Mouse (Mus musculus) adrenal gland, adult 2 months (tissue): Measurements from ENCODE around the gene Abl2. TPM values are rescaled to one million over a fixed set of nuclear protein-coding genes. Genes with fewer than 3 reads are reported as not detected.
A peak's percentile ranks its signal among the peaks of the same experiment; 100 is the strongest.

Experiments used
- DNase-seq: peaks from one replicate; pipeline ENCODE4 v3.0.0; 2021
- polyA plus RNA-seq: library from polyadenylated mRNA; depleted of rRNA; stranded (reverse); fragments of >200 nt; gene quantifications from 2 replicates; pipeline ENCODE4 v1.2.3, GENCODE M21; 2012; rRNA removed
- total RNA-seq, 2 experiments: library from RNA; stranded (reverse); gene quantifications; 2 replicates each; pipeline ENCODE4 v1.2.3; 2021

The Abl2 gene
- total and polyA plus RNA-seq, 3 experiments, result 6.1 to 22.1 (median 19.6) TPM

DNA sequence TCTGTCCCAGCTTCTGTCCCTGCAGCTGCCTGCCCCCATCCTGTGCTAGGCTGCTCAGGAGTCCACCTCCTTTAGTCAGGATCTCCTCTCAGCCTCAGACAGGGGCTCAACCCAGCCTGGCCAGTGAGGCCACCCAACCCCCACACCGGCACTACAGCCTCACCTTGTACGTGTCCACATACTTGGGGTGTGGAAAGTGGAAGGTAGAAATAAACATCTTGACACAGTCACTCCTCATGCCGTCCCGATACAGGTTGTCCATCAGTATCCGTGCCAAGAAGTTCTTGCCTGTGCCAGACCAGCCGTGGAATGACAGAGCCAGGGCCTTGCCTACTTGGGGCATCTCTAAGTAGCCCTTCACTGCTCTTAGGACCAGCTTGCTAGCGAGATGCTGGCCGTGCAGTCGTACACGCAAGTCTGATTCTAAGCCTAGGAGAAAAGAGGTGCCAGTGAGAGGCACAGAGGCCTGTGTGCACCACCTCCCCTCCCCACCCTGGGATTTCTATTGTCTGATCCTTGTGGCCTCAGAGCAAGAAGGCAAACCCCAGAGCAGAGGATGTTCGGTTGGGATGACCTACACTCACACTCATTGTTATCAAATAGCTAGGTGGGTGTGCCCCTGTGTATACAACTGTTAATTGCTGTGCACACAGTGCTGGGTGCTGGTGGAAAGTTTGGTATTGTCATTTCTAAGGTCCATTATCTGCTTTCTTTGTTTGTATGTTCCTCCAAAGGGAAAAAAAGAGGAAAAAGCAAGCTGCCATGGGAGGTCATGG lies 110.8 kb downstream of the Abl2 start:
- no peak for DNase-seq

GRCm38 (mm10) chr1:156671921-156672320 lies 113.3 kb downstream of the Abl2 start:
- no peak for DNase-seq

DNA sequence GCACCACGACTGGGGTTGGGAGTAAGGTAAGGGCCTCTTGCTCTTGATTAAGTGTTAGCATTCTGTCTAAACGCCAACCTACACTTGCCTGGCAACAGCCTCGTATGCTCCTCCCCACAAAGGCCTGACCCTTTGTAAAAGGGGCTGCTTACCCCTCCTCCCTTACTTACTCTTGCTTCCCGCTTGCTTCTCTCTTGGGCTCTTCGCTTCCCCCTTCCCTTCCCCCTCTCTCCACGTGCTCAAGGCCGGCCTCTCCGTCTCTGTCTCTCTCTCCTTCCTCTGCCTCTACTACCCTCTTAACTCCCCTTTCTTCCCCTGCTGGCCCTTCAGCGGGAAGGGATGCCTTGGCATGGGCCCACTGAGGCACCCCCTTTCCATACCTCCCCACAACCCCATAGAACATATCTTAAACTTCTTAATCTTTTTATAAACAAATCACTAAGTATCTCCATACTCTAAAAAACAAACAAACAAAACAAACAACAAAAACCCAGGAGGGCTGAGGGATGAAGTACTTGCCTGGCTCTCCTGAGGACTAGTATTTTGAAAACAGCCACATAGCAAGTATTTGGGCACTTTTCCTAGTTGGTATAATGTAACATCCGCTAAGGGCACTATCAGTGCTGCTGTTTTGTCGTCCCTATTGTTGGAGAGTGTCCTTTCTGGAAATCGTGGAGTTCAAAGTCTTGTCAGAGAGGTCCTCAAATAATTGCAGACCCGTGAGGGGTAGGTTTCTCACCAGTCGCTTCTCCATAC lies 114.3 kb downstream of the Abl2 start:
- DNase-seq, result no peak

DNA sequence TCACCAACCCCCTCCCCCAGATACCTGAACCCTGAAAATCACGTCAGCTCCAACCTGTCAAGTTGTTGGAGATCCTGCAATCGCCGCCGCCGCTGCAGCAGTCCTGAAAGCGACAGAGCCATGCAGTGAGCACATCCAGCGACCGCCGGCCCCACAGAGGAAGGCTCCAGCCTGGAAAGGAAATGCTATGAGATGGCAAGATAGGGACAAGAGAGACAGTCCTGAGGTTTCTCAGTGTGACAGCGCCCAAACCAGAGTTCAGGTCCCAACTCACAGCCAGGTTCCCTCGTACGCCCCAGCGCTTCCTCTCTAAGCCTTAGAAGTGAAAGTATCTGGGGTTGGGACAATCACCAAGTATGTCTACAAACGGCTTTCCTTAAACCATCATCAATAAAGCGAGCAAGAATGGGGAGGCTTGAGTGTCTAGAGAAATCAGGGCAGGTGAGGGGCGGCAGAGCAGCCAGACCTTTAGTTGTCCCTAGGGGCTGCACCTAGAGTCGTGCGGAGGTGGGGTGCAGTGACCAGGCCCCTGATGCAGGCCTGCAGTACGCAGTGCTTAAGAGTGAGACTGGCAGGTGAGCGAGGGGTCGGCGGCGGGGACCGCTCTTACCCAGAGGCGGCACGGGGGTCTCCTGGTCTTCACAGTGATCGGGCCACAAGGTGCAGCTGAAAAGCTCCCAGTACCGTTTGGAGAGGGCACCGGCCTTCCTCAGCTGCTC lies 115.0 kb downstream of the Abl2 start:
- DNase-seq, result peak; percentile 70

- peak; percentile 94 for DNase-seq
Measured at GRCm38 (mm10) chr1:156674195-156675000, 115.8 kb downstream of the Abl2 start, which contains the start of gene Tor3a. TSS of gene Tor3a (minus strand) at chr1:156674356.

DNA sequence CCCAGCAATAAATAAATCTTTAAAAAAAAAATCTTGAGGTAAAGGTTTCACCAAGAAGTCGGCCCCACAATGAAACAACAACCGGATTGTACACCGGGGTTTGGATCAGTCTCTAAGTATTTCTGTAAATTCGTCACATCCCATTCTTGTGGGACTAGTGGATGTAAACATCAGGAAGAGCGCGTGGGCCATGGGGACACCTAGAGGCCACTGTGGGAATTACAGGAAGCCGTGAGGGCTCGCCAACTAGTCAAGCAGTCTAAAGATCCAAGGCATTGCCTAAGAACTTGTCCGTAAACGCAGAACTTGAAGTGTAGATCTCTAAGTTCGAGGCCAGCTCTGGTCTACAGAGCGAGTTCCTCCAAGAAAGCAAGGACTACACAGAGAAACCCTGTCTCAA lies 117.6 kb downstream of the Abl2 start:
- peak; percentile 63 for DNase-seq

DNA sequence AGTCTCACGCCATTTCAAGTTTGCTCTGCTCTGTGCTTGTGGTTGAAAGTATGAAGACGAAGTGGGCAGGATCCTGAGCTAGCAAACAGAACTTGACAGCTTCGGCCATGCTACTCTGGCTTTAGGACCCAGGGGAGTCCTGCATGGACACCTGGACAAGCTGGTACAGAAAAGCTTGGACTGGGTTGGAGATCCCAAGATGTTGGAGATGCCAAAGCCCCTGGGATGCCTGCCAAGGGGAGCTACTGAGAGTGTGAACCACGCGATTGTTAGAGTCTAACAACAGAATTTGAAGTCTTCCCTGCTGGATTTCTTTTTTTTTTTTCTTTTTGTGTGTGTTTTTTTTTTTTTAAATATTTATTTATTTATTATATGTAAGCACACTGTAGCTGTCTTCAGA lies 118.0 kb downstream of the Abl2 start:
- no peak for DNase-seq

- no peak for DNase-seq
Measured at GRCm38 (mm10) chr1:156677230-156677629, 118.6 kb downstream of the Abl2 start.

DNA sequence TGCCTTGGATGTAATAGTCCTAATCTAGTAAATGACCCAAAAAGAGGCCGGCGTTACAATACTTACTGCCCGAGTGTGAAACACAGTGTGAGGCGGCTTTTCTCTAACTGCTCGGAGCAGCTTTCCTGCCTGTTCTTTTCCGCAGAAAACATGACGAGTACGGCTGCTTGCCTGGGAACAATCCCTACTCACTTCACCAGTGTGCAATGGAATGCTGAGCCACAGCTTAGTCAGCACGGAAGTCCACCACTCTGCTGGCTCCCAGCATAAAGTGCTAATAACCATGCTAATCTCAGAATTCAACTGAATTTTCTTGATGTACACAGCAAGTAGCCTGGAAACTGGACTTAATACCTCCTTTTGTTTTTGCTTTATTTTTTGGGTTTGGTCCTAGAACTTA lies 121.0 kb downstream of the Abl2 start:
- DNase-seq, result no peak

GRCm38 (mm10) chr1:156686025-156686661 lies 127.6 kb downstream of the Abl2 start:
- DNase-seq, result no peak

Other genes with a start within 250 kb of the Abl2 start
- not detected for gene Nphs2, start 248.1 kb upstream of the Abl2 start, total RNA-seq
- 0.03 and 0.12 TPM in 2 replicates for gene Nphs2, start 248.1 kb upstream of the Abl2 start, polyA plus RNA-seq
- 100 to 1,000 TPM; 652 to 665 TPM for gene Gm2000, start 192.7 kb upstream of the Abl2 start, total RNA-seq
- gene Gm2000, start 192.7 kb upstream of the Abl2 start, polyA plus RNA-seq, result 0.39 and 3.0 TPM in 2 replicates
- gene Axdnd1, start 137.6 kb upstream of the Abl2 start, total RNA-seq, result 1 to 10 TPM; 1.7 to 9.1 TPM
- gene Axdnd1, start 137.6 kb upstream of the Abl2 start, polyA plus RNA-seq, result 0.11 TPM in 1 of 2 replicates, not detected in the other
- 1,000 to 10,000 TPM; 1,258 to 1,398 TPM for gene Soat1, start 84.5 kb upstream of the Abl2 start, total RNA-seq
- gene Soat1, start 84.5 kb upstream of the Abl2 start, polyA plus RNA-seq, result 116 and 185 TPM in 2 replicates
- gene Gm10031, start 34.8 kb upstream of the Abl2 start, total RNA-seq, result 10 to 100 TPM; 37.5 to 44.6 TPM
- 13.3 and 20.3 TPM in 2 replicates for gene Gm10031, start 34.8 kb upstream of the Abl2 start, polyA plus RNA-seq
- 10 to 100 TPM; 15.1 to 24.6 TPM for gene Tor3a, start 115.6 kb downstream of the Abl2 start, total RNA-seq
- 21.5 and 48.9 TPM in 2 replicates for gene Tor3a, start 115.6 kb downstream of the Abl2 start, polyA plus RNA-seq
- gene Fam20b, start 160.3 kb downstream of the Abl2 start, total RNA-seq, result 10 to 100 TPM; 55.3 to 56.0 TPM
- 6.7 and 9.8 TPM in 2 replicates for gene Fam20b, start 160.3 kb downstream of the Abl2 start, polyA plus RNA-seq